Mouse (Mus musculus) testis, adult 2 months (tissue): Measurements from ENCODE around the gene Dnase1l2.

Experiments used
- CTCF ChIP-seq: fragments of 200-500 bp; IDR thresholded peaks from 2 replicates; pipeline ENCODE4 v1.5.1; 2012; ENCODE audit warnings: low read depth, mild to moderate bottlenecking, inconsistent platforms, low read length, moderate library complexity; ENCODE audit not compliant: control insufficient read depth, insufficient read depth, insufficient replicate concordance
- POLR2A ChIP-seq: fragments of 200-500 bp; IDR thresholded peaks from 2 replicates; pipeline ENCODE4 v1.6.1; 2012; ENCODE audit warnings: low read depth, mild to moderate bottlenecking, inconsistent platforms, low read length, moderate library complexity; ENCODE audit not compliant: control insufficient read depth

DNA sequence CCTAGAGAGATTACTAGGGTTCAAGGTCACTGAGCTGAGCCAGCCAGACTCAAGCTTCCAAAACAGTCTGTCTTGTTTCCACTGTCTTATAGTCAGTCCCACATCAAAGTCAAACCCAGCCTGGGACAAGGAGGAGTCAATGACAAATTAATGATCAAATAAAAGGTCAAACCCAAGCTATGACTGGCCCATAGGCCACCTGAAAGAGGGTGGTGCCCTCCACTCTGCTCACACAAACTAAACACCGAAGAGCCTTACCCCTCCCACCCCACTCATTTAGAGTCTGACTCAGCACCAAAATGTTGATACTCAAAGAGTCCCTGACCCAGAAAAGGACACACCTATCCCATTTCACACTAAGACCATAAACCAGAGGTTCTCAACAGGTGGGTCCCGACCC, 10.5 kb upstream of the Dnase1l2 start:
- TF ChIP-seq POLR2A, result no peak
- no peak for TF ChIP-seq CTCF
